Mouse (Mus musculus) bone marrow, adult 2 months (tissue): ENCODE measurements at regions not wholly inside any gene's neighbourhood (a gene's known extent, or its start where the extent isn't known, plus 50 kb on each side); places are given as distances from the start of the nearest gene placed in this dataset.

Source experiments
- CTCF ChIP-seq: fragments of 200-500 bp; IDR thresholded peaks from 2 replicates; pipeline ENCODE4 v1.5.1; 2011; ENCODE audit warnings: low read length, control low read depth; ENCODE audit not compliant: control insufficient read depth, insufficient read depth
- POLR2A ChIP-seq: fragments of 200-500 bp; IDR thresholded peaks from 2 replicates; pipeline ENCODE4 v1.6.1; 2011; ENCODE audit warnings: low read depth, mild to moderate bottlenecking, control low read depth, low read length, borderline replicate concordance; ENCODE audit not compliant: control insufficient read depth

DNA sequence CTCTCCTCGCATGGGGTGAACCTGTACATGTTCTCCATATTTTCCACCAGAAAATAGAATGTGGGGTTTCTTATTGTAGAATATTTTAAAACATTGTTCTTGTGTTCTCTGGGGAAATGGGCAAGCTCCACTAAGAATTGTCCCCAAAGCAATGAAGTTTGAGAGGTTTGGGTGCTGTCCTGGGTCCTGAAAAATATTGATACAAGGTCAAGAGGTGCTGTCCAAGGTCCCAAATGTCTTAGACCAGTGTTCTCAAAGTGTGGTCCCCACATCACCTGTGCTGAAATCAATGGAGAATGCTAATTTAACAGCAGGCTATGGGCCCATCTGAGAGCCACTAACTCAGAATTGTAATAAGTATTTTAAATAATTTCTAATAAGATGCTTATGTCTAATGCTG lies 204.2 kb upstream of the Pkdcc start:
- TF ChIP-seq CTCF (no peak), POLR2A (no peak)
